Mouse (Mus musculus) thymus, adult 18-20 months (tissue): ENCODE data around the gene Srp54a.
"Not testable (repeated sequence)": the region's sequence is repeated elsewhere in the genome, so short reads cannot be mapped to it uniquely, and the experiment has no call there.

Experiments used
- DNase-seq, 2 experiments: peaks; one replicate each; pipeline ENCODE4 v3.0.0; 2022; ENCODE audit warnings: mixed read lengths in 2 of 2

Srp54a gene

GRCm38 (mm10) chr12:55079726-55080600 lies at the start of gene Srp54a, which contains the start of gene 2700097O09Rik:
Srp54a (plus strand) TSS chr12:55080262.
2700097O09Rik (minus strand) TSS chr12:55080110.
- DNase-seq: peak; percentile 86 to 93

GRCm38 (mm10) chr12:55041011-55041410 lies 39.1 kb upstream of the Srp54a start:
- no peak for DNase-seq

- DNase-seq: no peak
Observed at GRCm38 (mm10) chr12:55049731-55050353, 30.2 kb upstream of the Srp54a start.

GRCm38 (mm10) chr12:55051210-55052173 lies 28.6 kb upstream of the Srp54a start:
- no peak for DNase-seq

- DNase-seq: no peak
Observed at GRCm38 (mm10) chr12:55053267-55053666, 26.8 kb upstream of the Srp54a start.

- no peak for DNase-seq
Observed at GRCm38 (mm10) chr12:55054551-55055241, 25.4 kb upstream of the Srp54a start.

GRCm38 (mm10) chr12:55056703-55057102 lies 23.4 kb upstream of the Srp54a start:
- DNase-seq: no peak

- no peak for DNase-seq
Observed at GRCm38 (mm10) chr12:55058865-55059615, 21.0 kb upstream of the Srp54a start.

- DNase-seq: no peak
Observed at GRCm38 (mm10) chr12:55059812-55060211, 20.2 kb upstream of the Srp54a start.

GRCm38 (mm10) chr12:55060212-55060898 lies 19.7 kb upstream of the Srp54a start:
- DNase-seq: no peak

GRCm38 (mm10) chr12:55061006-55061405 lies 19.1 kb upstream of the Srp54a start:
- DNase-seq: no peak

GRCm38 (mm10) chr12:55062141-55062540 lies 17.9 kb upstream of the Srp54a start:
- DNase-seq: no peak

- no peak for DNase-seq
Observed at GRCm38 (mm10) chr12:55072495-55072894, 7.6 kb upstream of the Srp54a start.

- no peak for DNase-seq
Observed at GRCm38 (mm10) chr12:55073686-55074085, 6.4 kb upstream of the Srp54a start.

- DNase-seq: no peak
Observed at GRCm38 (mm10) chr12:55075296-55075695, 4.8 kb upstream of the Srp54a start.

GRCm38 (mm10) chr12:55078706-55079105 lies 1.4 kb upstream of the Srp54a start:
- DNase-seq: not testable (repeated sequence)

- not testable (repeated sequence) for DNase-seq
Observed at GRCm38 (mm10) chr12:55080601-55080942, 510 bp downstream of the Srp54a start.

GRCm38 (mm10) chr12:55092127-55092526 lies 12.1 kb downstream of the Srp54a start:
- not testable (repeated sequence) for DNase-seq

- DNase-seq: not testable (repeated sequence)
Observed at GRCm38 (mm10) chr12:55112616-55113015, 32.6 kb downstream of the Srp54a start.

- not testable (repeated sequence) for DNase-seq
Observed at GRCm38 (mm10) chr12:55124242-55124641, 44.2 kb downstream of the Srp54a start, which contains the start of gene Fam177a. Fam177a (plus strand) TSS chr12:55124469.

- not testable (repeated sequence) for DNase-seq
Observed at GRCm38 (mm10) chr12:55124731-55125130, 44.7 kb downstream of the Srp54a start.
